Mouse (Mus musculus) testis, adult 10 weeks (tissue): ENCODE data around the gene Zbtb46. TPM values are rescaled to one million over a fixed set of nuclear protein-coding genes. Genes with fewer than 3 reads are reported as not detected.

Experiments
- polyA plus RNA-seq: library from polyadenylated mRNA; stranded (reverse); fragments of 350-450 nt; fragmentation: Illumina TruSeq; extraction: RNeasy Lipid Tissue Mini Kit (QIAGEN cat#74804); gene quantifications from one replicate; pipeline ENCODE4 v1.2.3, GENCODE M21; 2014; ENCODE audit warnings: low read depth, low replicate concordance

The Zbtb46 gene
- 2.3 TPM for polyA plus RNA-seq

DNA sequence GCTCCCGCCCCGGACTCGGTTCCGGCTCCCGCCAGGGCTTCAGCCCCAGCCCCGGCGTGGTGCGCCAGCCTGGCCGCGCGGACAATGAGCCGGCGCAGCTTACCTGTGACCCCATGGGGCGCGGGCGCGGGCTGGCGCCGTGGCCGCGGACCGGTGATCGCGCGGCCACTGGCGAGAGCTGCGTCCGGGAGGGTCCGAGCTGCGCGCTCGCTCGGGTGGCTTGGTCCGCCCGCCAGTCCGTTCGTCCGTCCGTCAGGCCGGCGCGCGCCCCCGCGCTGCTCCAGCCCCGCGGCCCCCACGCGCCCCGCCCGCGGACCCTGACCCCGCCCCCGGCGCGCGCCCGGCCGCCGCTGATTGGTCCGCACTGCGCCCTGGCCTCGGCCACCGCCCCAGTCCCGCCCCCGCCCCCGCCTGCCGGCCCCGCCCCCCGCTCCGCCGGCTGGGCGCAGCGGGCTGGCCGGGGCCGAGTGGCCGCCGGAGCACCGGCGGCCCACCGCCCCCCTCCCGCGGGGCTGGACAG lies at the start of gene Zbtb46:
Zbtb46 (minus strand) TSS at position 274 of the 520 bp plus-strand sequence.

DNA sequence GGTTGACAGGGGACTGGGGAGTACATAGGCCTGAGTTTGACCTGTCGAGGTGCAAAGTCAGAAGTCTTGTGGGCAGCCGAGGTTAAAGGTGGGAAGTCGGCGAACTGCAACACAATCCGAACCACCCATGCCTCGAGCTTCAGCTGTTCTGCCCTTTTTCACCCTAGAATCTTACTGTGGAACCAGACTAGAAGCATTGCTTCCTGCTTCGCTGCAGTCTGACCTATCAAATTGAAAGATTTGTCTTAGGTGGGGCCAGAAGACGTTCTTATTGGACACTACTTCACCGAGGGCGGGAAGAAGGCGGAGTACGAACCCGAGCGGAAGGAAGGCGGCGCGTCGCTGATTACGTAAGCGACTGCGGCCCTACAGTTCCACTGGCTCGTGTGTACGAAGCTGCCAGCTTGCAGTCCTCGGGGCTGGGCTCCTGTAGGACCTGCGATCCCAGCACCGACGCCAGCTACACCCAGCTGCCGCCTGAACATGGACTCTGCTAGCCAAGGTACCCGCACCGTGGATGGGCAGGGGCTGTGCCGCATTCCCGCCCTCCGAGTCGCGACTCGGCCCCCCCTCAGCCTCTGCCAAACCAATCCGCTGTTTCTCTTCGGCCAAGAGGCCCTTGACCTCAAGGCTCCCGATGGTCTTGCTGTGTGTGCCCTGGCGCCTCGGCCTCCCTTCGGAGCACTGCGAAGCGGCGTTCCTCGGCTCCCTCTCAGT lies 37.8 kb upstream of the Zbtb46 start, which contains the start of gene Tpd52l2:
Tpd52l2 (plus strand) TSS at position 312 of the 717 bp plus-strand sequence.

DNA sequence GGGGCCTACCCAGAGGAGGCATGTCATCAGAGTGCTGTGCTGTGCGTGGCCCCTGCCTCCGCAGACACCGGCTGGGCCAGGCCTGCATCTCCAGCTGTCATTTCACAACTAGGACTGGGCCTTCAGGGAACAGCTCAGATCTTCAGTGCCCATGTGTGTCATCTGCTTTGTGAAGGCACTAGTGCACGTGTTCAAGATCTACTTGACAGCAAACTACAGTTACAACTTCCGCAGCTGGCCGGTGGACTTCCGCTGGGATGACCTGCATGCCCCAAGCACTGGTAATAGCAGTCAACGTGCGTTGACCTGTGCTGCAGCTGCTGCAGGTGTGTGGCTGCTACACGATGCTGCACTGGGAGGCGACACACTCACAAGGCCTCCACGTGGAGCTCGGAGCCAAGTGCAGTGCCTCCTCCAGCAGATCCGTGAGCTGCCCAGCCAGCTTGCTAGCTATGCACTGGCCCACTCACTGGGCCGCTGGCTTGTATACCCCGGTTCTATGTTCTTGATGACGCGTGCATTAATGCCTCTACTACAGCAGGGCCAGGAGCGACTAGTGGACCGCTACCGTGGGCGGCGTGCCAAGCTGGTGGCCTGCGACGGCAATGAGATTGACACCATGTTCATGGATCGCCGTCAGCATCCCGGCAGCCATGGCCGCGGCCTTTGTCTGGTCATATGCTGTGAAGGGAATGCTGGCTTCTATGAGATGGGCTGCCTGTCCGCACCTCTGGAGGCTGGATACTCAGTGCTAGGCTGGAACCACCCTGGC lies 34.1 kb upstream of the Zbtb46 start, which contains the start of gene Abhd16b:
Abhd16b (plus strand) TSS at position 51 of the 772 bp plus-strand sequence.

DNA sequence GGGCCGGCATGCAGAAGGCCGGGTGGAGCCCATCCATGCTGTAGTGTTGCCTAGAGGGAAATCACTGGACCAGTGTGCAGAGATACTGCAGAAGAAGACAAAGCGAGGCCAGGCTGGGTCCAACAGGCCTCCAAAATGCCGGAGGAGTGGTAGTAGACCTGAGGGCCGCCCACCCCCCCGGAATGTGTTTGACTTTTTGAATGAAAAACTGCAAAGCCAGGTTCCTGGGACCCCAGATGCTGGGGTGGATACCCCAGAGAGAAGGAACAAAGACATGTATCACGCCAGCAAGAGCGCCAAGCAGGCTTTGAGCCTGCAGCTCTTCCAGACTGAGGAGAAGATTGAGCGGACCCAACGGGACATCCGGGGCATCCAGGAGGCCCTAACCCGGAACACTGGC lies 79.4 kb downstream of the Zbtb46 start, which contains the start of gene Lime1:
Lime1 (plus strand) TSS at position 301 of the 400 bp plus-strand sequence.

DNA sequence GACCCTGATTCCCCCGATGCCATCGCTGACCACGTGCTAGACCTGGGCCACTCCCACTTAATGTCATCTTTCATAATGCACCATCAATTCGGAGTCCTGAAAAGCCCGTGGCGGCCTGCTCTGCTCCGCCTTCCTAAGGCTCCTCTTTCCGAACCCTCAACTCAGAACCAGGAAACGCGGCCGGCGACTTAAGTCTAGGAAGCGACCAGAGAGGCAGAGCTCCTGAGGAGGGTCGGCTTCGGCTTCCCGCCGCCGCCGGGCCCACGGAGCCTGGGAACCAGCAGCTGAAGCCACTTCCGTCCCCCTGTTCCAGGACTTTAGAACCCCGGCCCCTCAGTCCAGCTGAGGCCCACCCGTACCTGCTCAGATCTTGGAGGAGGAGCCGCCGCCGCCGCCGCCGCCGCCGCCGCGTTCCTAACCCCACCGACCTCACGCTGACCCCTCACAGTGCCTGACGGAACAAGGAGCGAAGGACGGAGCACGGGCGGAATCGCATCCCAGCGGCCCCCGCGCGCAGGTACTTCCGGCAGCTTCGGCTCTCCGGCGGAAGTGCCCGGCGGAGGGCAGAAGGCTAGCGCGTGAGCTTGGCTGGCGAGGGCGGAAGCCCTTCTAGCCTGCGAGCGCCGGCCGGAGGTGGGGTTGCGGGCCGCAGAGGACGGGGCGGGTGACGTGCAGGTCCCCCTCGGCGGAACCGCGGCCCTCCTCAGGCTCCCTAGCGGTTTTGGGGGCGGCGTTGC lies 94.2 kb downstream of the Zbtb46 start, which contains the start of the genes Zgpat and Arfrp1:
Zgpat (plus strand) TSS at position 69 of the 737 bp plus-strand sequence.
Arfrp1 (minus strand) TSS at position 545 of the 737 bp plus-strand sequence.

Other genes with a start within 250 kb of the Zbtb46 start
- not detected for gene Srms, start 246.2 kb downstream of the Zbtb46 start, polyA plus RNA-seq
- gene Fndc11, start 239.4 kb downstream of the Zbtb46 start, polyA plus RNA-seq, result 2.0 TPM
- 0.20 TPM for gene Helz2, start 217.4 kb downstream of the Zbtb46 start, polyA plus RNA-seq
- 3.8 TPM for gene Gmeb2, start 171.4 kb downstream of the Zbtb46 start, polyA plus RNA-seq
- gene Stmn3, start 144.9 kb downstream of the Zbtb46 start, polyA plus RNA-seq, result not detected
- gene Rtel1, start 139.7 kb downstream of the Zbtb46 start, polyA plus RNA-seq, result 22.7 TPM
- 0.88 TPM for gene Zgpat, start 94.5 kb downstream of the Zbtb46 start, polyA plus RNA-seq
- gene Arfrp1, start 94.0 kb downstream of the Zbtb46 start, polyA plus RNA-seq, result 36.4 TPM
- 0.50 TPM for gene Lime1, start 79.3 kb downstream of the Zbtb46 start, polyA plus RNA-seq
- gene Abhd16b, start 33.8 kb upstream of the Zbtb46 start, polyA plus RNA-seq, result 9.6 TPM
- 13.2 TPM for gene Tpd52l2, start 37.7 kb upstream of the Zbtb46 start, polyA plus RNA-seq
- 16.9 TPM for gene Dnajc5, start 61.1 kb upstream of the Zbtb46 start, polyA plus RNA-seq
- gene Uckl1, start 125.5 kb upstream of the Zbtb46 start, polyA plus RNA-seq, result 6.7 TPM
- gene Prpf6, start 132.4 kb upstream of the Zbtb46 start, polyA plus RNA-seq, result 25.6 TPM
- gene Zfp512b, start 133.4 kb upstream of the Zbtb46 start, polyA plus RNA-seq, result 13.4 TPM
- gene Samd10, start 139.8 kb upstream of the Zbtb46 start, polyA plus RNA-seq, result 14.0 TPM
- gene Gm29797, start 197.6 kb upstream of the Zbtb46 start, polyA plus RNA-seq, result not detected
- gene Sox18, start 212.2 kb upstream of the Zbtb46 start, polyA plus RNA-seq, result 0.13 TPM
- 73.6 TPM for gene Tcea2, start 220.9 kb upstream of the Zbtb46 start, polyA plus RNA-seq
- 8.8 TPM for gene Rgs19, start 234.6 kb upstream of the Zbtb46 start, polyA plus RNA-seq
- gene Lkaaear1, start 239.0 kb upstream of the Zbtb46 start, polyA plus RNA-seq, result 0.90 TPM